Mouse (Mus musculus) urinary bladder, postnatal 10 days (tissue): ENCODE data around the gene Gm21915.

Experiments used
- DNase-seq: peaks from one replicate; pipeline ENCODE4 v3.0.0; 2022; ENCODE audit warnings: low spot score

Gene Gm21915

DNA sequence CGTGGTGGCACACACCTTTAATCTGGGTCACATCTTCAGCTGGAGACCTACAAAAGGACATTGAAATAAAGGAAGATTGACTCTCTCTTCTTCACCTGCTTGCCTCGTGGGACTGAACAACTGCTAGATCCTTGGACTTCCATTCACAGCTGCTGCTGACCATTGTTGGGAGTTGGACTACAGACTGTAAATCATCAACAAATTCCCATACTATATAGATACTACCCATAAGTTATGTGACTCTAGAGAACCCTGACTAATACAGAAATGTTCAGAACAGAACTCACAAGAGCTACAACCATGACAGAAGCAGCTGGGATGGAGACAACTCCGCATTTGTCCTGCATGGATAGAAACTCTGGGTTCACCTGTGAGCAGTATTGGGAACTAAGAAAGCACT is at the start of gene Gm21915:
Gene Gm21915, plus strand, starts transcription at position 301 of the 400 bp plus-strand sequence.
- DNase-seq, result no peak

DNA sequence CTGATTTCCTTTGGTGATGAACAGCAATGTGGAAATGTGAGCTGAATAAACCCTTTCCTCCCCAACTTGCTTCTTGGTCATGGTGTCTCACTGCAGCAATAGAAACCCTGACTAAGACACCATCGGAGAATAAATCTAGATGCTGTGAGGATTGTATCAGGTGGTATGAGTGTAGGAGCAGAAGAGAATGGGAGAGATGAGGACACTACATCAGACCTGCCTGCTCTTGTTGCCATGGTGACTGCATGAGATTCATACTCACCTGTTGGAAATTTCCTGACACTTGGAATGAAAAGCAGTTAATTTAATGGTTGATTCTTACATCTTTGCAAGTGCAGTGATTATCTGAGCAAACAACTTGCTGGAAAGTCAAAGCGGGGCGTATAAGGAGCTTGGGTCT is 48.1 kb upstream of the Gm21915 start:
- DNase-seq, result no peak

DNA sequence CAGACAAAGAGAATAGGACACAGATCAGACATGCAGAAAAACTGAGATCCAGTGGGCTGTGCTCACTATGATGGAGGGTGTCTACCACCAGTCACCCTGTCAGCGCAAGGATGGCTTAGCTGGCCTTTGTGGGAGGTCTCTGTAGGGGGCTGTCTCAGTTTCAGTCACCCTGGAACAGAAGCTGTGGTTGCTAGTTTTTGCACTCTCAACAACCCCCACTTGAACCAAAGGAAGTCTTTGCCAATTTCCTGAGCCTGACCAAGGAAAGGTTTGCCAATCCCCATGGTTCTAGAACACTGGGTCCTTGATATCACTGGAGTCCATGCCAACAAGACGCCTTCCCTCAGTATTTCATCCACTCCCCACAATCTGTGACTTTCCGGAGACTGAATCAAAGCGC is 47.6 kb upstream of the Gm21915 start:
- DNase-seq, result no peak

DNA sequence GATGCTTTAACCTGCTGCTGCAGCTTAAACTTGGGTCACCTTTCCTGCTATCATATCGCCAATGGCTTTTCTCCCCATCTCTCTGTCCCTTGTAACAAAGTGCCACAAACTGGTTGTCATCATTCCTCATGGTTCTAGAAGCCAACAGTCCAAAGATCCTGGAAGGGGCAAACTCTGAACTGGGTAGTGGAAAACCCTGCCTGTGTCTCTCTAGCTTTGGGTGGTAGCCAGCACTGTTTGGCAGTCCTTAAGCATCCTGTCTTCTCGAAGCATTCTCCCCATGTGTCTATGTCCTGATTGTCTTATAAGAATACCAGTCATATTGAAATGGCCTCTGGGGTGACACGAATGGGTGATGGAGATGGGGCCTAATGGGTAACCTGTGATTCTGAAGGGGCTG is 45.1 kb upstream of the Gm21915 start:
- no peak for DNase-seq

DNA sequence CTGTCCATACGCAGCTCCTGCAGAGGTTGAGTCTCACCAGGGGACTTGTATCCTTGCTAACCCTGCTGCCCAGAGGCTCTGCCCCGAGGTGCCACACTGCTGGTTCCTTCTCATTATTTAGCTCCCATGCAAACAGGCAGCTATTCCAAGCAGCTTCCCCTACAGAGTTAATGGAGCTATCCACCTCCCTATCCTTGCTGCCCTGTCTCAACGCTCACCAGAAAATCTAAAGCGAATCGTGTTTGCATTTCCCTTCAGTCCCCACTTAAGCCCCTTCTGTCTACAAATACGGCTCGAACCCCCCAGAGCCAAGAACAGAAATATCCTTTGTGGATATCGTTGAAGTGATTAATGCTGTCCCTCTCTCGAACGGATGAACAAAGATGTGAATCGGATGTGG is 43.8 kb upstream of the Gm21915 start:
- no peak for DNase-seq

DNA sequence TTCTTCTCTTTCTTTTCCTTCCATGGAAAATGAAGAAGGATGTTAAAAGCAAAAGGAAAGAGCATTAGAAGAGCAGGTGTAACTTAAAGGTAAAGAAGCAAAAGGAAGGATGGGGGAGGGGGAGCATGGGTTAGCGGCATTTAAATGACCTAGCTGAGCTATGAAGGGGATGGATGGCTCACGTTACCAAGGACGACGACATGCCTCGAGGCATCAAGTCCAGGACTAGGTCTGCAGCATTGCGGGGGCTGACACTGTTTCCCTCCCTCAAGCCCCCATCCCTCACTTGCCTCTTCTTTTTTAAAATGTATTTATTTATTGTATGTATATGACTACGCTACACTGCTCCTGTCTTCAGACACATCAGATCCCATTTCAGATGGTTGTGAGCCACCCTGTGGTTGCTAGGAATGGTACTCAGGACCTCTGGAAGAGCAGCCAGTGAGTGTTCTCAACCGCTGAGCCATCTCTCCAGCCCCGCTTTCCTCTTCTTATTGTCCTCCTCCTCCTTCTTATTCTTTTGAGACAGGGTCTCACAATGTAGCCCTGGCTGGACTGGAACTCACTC is 43.2 kb upstream of the Gm21915 start:
- DNase-seq, result no peak

DNA sequence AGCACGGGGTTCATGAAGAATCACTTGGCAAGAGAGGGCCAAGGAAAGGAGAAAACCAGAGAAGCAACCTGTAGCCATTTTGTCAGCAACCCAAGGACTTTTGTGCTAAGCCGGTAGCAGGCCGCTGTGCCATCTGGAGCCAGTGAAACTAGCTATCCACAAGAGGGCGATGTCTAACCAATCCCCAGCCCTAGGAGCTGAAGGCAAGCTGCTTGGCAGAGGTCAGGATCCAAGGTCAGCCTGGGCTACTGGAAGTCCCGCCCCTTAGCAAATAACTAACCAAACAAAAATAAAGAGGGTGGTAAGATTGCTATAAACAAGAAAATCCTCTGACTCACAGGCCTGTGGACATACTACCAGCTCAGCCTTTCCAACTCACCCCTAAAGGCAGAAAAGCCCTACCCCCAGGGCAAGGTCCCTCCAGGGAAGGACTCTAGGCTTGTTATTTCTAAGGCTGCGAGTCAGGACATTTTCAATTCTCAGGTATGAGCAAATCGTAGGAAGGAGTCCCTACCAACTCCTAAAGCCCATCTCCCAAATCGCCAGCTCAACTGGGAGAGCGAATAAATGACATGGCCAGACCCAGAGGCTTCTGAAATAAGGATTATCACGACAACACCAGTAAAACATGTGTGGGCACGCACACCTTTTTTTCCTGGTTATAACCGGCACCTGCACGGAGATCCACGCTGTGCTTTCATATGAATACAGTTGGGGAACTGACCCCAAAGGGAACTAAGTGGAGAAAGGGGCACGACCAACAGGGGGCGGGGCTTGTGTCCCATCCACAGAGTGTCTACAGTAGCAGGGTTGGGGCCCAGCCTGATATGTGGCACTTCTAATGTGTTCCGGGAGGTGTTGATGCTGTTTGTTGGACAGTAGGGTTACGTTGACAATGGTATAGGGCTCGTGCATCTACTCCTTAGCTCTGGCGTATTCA is 42.0 kb upstream of the Gm21915 start:
- DNase-seq, result no peak

DNA sequence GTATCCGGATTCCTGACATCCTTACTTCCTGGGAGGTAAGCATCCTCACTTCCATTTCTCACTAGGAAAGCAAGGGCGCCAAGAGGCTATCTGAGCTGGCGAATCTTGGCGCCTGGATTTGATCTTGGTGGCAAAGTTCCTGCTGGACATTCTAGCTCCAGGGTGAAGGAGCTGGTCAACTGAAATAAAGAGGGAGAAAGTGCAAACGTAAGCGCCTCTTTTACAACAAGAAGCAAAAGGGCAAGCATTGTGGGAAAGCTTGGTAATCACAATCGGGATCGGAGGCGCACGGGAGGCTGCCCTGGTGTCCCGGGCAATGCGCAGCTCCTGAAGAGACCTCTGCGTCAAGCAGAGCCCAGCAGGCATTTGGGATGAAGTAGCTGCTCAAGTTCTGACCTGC is 41.0 kb upstream of the Gm21915 start:
- DNase-seq, result no peak

DNA sequence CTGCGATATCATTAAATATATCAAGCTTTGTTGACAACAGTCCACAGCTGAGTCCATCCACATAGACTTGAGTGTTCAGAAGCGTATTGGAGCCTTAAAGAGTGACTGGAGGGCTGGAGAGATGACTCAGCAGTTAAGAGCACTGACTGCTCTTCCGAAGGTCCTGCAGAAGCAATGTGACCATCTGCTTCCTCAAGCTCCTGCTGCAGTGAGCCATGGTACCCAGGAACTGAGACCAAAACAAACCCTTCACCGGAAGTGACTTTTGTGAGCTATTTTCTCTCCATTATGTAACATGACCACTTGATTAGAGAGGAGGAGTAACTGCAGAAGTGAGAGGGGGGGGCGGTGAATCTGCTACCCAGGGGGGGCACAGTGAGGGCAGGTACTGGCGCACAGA is 39.3 kb upstream of the Gm21915 start:
- no peak for DNase-seq

DNA sequence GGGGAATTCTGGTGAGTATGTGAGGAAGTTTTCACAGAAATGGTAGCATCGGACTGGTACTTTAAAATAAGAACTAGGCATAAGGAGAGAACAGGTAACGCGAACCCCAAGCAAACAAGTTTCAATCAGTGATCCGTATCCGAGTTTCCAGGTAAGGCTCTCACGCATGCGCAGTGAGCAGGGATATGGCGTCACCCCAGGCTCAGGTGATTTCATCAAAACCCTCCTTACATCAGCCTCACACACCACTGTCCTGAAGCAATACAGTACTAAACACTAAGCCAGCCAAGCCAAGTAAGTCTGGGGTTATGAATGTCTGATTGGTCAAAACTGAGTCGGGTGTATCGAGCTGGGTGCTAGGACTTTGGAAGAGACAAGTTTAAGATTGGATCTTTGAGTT is 38.9 kb upstream of the Gm21915 start:
- no peak for DNase-seq

DNA sequence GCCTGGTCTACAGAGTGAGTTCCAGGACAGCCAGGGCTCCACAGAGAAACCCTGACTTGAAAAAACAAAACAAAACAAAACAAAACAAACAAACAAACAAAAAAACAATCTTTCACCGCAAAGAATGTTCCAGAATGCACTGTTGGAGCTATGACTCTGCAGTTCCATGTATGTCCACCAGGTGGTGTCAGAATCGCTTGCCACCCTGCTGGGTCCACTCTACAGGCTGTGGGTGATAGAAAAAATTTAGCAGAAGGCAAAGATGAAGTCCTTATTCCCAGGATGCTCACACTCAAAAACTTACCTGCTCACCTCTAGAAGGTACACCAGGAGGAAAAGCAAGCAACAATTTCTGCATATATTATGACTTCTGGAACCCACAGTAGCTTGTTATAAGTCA is 34.4 kb upstream of the Gm21915 start:
- DNase-seq, result no peak

DNA sequence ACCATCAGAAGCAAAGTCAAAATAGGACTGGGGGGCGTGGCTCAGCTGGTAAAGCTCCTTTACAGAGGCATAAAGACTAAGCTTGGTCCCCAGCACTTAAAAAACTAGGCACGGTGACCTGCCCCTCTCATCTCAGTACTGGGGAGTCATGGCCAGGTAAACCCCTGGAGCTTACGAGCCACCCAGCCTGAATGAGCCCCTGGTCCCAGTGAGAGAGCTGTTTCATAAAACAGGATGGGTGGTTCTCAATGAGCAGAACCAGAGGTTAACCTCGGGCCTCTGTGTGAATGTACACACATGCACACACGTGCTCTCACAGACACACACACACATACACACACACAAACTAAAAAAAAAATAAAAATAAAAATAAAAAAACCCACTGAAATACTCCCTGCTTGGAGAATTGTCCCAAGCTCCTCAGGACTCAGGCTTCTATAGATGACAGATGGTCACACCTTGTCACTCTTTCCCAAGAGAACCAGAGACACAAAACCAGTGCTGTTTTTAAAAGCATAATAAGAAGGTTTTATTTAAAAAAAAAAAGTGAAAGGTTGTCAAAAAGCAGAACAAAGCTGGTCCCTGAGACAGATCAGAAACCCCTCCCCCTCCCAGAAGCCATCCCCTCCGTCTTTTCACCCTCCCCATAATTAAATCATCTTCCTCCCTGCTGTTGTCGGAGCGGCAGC is 32.6 kb upstream of the Gm21915 start:
- DNase-seq, result no peak

DNA sequence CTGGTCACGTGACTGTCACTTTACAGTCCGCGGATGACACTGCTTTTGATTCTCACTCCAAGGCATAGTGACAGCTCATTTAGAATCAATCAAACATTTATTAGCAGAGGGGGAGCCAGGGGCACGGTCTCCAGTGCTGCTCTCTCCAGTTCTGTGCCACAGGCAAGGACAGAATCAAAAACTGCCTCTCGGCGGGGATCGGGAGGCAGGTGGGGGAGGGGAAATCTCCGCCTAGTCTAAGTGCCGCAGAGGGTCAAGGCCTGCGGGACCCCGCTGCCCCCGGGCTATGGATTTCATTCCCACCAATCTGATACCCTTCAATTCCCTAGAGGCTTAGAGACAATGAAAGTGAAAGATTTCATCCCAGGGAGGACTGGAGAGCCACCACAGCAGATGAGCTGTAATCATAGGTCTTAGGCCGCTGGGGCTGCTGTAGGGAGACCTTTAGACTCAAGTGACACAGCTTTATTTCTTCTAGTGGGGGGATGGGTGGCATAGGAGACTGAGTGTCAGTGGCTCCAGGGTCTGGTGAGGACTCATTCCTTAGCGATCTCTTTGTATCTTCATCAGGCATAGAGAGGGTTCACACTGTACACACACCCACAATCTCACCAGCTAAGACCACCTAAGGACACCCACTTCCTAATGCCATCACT is 31.9 kb upstream of the Gm21915 start:
- DNase-seq, result no peak

DNA sequence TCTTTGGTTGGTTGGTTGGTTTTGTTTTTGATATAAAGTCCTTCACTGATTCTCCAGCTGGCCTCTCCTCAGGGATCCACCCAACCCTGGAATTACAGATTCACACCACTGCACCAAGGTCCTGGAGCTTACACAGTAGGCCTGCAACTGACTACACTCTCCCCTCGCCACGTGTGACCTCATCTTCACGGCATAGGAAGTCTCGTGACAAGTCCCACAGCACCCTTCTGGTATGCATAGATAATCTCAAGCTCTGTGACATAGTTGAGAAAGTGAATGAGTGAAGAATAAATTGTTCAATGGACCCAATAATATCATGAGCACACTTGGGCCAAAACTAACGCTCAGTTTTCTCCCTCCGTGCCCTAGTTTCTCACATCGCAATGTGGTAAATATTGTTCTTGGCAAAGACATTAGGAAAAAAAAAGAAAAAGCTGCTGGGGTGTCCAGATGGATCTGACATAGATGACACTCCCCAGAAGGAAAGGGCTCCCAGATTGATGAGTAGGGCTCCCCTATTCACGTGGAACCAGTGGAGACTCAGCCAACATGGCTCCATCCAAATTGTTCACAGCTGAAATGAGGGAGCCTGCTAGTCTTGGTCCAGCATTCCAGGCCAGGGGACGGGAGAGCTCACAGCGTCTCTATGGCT is 30.8 kb upstream of the Gm21915 start:
- DNase-seq, result no peak

DNA sequence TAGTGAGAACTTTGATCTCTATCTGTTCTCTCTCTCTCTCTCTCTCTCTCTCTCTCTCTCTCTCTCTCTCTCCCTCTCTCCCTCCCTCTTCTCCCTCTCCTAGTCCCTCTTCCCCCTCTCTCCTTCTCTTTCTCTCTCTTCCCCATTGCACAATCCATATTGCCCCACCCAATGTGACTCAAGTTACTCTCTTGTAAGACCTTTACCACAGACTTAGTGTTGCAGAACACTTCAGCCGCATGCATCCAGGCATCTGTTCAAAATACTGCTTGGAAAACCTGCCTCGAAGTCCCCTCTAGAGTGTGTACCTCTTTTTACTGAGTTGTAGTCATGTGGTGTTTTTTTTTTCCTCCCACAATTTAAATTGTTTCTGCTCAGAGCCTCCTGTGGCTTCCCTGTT is 29.1 kb upstream of the Gm21915 start:
- no peak for DNase-seq

DNA sequence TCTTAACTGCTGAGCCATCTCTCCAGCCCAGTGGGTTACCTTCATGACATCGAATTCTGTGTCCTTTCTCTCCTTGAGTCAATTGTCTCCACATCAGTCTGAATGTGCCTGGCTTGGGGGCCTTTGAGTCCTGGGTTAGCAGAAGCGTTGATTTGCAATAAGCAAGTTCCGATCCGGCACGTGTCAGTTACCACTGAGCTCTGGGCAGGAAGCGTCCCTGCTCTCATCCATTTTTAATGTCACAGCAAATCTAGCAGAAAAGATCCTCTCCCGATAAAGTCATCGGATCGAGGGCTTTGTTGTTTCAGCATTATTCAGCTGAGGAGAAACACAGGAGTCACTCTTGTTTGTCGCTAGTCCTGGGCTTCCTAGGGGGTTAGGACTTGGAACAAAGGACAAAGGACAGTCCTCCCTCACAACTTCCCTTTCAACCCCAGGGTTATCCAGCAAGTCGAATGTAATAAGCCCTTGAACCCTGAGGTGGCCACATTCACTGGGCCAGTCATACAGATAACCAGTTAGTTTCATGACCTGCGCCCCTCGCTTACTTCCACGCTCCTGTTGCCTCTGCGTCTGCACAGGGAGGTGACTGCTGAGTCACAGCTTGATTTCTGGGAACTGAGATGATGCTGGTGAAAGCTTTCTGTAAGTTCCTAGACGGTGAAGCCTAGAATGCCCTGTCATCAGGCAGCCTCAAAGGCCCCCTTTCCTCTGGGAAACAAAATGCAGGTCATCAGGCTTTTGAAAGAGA is 27.8 kb upstream of the Gm21915 start:
- DNase-seq, result no peak

DNA sequence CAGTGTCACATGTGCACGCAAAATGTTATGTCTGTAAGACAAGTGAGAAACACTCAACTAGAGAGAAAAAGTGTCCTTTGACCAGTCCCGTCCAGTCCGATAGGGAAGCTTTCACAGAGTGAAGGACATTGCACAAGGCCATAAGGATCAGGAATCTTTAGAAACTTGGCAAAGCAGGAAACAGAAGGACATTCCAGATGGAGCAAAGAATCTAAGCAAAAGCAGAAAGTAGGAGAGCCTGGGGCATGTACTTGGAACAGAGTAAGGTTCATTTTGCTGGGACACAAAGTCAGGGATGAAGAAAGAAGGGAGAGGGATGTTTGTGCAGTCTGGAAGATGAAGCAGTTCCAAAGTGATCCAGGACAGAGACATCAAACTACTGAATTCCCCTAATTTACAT is 21.0 kb upstream of the Gm21915 start:
- no peak for DNase-seq

DNA sequence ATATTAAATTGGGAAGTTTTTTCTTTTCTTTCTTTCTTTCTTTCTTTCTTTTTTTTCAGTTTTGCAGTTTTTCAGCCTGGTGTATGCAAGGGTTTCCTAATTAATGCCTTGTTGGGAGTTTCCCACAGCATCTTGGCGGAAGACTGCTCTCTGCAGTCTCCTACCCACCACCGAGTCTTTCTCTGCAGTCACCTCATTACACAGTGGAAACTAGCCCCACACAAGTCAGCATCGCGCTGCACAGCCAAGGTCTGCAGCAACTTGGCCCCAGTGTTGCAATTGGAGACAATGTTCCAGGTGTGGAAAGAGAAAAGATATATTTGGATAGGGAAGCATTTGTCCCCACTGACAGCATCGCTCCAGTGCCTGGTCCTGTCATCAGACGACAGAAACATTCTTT is 20.4 kb upstream of the Gm21915 start:
- DNase-seq, result no peak

DNA sequence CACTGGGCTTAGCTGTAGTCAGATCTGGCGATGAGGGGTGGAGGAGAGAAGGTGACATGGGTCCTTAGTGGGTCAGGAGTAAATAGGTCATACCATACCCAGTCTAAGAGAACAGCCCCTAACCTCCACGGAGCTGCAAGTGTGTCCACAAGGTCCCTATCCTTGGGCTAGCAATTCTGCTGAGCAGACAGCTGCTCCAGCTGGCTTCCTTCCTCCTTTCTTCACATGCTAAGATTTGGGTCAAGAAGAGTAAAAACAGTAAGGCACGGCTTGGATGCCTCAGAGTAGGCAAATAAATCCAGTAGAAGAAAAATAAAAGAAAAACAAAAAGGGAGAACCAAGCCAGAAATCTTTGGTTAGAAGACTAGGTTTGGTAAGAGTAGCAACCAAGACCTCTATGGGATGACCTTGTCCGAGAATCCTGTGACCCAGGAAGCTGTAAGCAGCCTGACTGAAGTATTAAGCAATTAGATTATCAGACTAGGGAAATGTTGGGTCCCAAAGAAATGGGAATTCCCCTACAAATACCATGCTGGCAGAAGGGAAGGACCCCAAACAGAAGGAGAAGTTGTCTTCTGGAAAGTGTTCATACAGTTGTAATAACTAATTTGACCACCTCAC is 19.1 kb upstream of the Gm21915 start:
- no peak for DNase-seq

DNA sequence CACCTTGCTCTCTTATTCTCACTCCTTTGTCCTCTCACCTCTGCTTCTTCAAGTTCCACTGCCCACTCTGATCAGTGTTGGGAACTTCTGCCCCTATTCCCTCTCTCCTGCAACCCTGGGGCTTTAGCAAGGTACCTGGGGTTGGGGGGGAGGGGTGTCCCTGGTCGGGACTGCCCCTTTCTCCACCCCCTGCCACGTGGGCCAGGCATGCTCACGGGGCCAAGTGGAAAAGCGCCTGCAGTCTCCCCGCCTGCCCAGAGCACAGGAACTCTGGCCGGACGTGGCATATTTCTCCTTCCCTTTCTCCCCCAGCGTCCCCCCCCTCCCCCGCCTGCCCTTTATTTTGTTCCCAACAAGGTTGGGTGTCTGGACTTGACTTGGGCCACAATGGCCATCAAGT is 17.7 kb upstream of the Gm21915 start:
- no peak for DNase-seq
